Mouse (Mus musculus): ENCODE data around the gene Gbp2. TPM values are rescaled to one million over a fixed set of nuclear protein-coding genes. Genes with fewer than 3 reads are reported as not detected.

The Gbp2 gene
- polyA plus RNA-seq, 1 experiment from 2014 or later, result 0.19 TPM

GRCm38 (mm10) chr3:142650205-142650604 lies 29.8 kb downstream of the Gbp2 start:
- WGBS, result 38% methylated on average over 2 of the region's 2 CpGs
- Histone ChIP-seq H3K9me3 (ENCODE audit: control insufficient read depth, low read length) (no peaks in the 10 kb centered on the region), H3K27me3 (ENCODE audit: control insufficient read depth, insufficient read depth, low read length) (no peaks in the 10 kb centered on the region), H3K9ac (ENCODE audit: low read depth, low read length) (no peak overlapping the region), H3K27ac (ENCODE audit: low read depth, low read length) (no peak overlapping the region), H3K4me3 (ENCODE audit: low read depth, low read length) (no peak overlapping the region), H3K4me1 (replicated peaks; ENCODE audit: control insufficient read depth, insufficient read depth, low read length) (no peaks in the 10 kb centered on the region), H3K36me3 (ENCODE audit: control insufficient read depth, insufficient read depth, low read length) (no peaks in the 10 kb centered on the region), H3K4me2 (replicated peaks; ENCODE audit: low read depth, low read length) (no peak overlapping the region)
- ATAC-seq (ENCODE audit: low FRiP score) (no peak), DNase-seq (ENCODE audit: low spot score) (no peak)

DNA sequence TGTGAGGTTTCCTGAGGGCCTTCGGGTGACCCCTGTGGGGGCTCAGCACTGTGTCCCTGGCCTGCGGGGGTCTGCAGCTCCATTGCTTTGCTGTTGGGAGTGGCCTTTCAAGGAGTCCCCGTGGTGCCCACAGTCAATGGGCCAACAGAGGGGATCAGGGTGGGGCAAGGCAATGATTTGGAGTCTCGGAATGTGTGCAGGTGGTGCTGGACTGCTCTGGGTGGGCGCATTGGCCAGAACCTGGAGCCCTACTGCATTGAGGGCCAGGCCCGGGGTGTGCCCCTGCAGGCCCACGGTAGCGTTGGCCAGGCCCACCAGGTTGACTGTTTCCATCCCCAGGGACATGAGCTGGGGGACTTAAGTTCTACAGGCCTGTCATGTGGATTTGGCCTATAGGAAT lies 44.3 kb downstream of the Gbp2 start:
- Histone ChIP-seq H3K9ac (ENCODE audit: low read depth, low read length) (no peak overlapping the region), H3K4me1 (replicated peaks; ENCODE audit: control insufficient read depth, insufficient read depth, low read length) (no peaks in the 10 kb centered on the region), H3K27ac (ENCODE audit: low read depth, low read length) (no peak overlapping the region), H3K4me2 (replicated peaks; ENCODE audit: low read depth, low read length) (no peak overlapping the region), H3K27me3 (ENCODE audit: control insufficient read depth, insufficient read depth, low read length) (no peaks in the 10 kb centered on the region), H3K36me3 (ENCODE audit: control insufficient read depth, insufficient read depth, low read length) (no peaks in the 10 kb centered on the region), H3K9me3 (ENCODE audit: control insufficient read depth, low read length) (no peaks in the 10 kb centered on the region), H3K4me3 (ENCODE audit: low read depth, low read length) (no peak overlapping the region)
- ATAC-seq (ENCODE audit: low FRiP score) (no peak), DNase-seq (ENCODE audit: low spot score) (no peak)
- WGBS, result 97% methylated on average over 8 of the region's 8 CpGs

DNA sequence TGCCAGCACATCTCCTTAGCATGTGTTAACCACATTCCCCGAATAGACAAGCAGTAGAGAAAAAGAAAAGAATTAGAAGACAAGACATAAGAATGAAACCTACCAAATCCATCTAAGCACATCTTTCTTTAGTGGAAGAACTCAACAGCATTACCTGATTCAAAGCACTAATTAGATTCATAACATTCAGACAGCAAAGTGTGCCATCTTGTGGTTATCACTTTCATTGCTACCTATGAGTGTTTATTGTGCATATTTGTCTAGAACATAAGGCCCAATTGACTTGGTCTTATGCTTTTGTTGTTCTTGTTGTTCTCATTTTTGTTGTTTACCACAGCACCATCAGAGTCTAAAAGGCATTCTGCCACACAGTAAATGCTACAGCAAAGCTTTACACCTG lies 54.2 kb downstream of the Gbp2 start:
- no peak overlapping the region for H3K27ac ChIP-seq (ENCODE audit: low read depth, low read length)
- no peaks in the 10 kb centered on the region for H3K9me3 ChIP-seq (ENCODE audit: control insufficient read depth, low read length)
- no peaks in the 10 kb centered on the region for H3K36me3 ChIP-seq (ENCODE audit: control insufficient read depth, insufficient read depth, low read length)
- no peaks in the 10 kb centered on the region for H3K27me3 ChIP-seq (ENCODE audit: control insufficient read depth, insufficient read depth, low read length)
- ATAC-seq (ENCODE audit: low FRiP score), result no peak
- H3K4me1 ChIP-seq (replicated peaks; ENCODE audit: control insufficient read depth, insufficient read depth, low read length), result no peaks in the 10 kb centered on the region
- H3K4me2 ChIP-seq (replicated peaks; ENCODE audit: low read depth, low read length), result no peak overlapping the region
- no peak overlapping the region for H3K4me3 ChIP-seq (ENCODE audit: low read depth, low read length)
- DNase-seq (ENCODE audit: low spot score), result no peak
- WGBS, result 87% methylated on average over 1 of the region's 1 CpGs
- H3K9ac ChIP-seq (ENCODE audit: low read depth, low read length), result no peak overlapping the region

Other genes with a start within 250 kb of the Gbp2 start
- 20.4 and 21.8 TPM in 2 replicates for gene Pdlim5, start 224.9 kb upstream of the Gbp2 start, polyA plus RNA-seq (2014; fragmentation: Nextera tagmentation; extraction: Ambion mirVana)
- 0.19 TPM in 1 of 2 replicates, not detected in the other for gene Gbp5, start 126.6 kb upstream of the Gbp2 start, polyA plus RNA-seq (2014; fragmentation: Nextera tagmentation; extraction: Ambion mirVana)
- gene Gbp7, start 90.3 kb upstream of the Gbp2 start, polyA plus RNA-seq (2014; fragmentation: Nextera tagmentation; extraction: Ambion mirVana), result 1.5 and 2.3 TPM in 2 replicates
- gene Gbp3, start 60.6 kb upstream of the Gbp2 start, polyA plus RNA-seq (2014; fragmentation: Nextera tagmentation; extraction: Ambion mirVana), result 0.25 and 0.97 TPM in 2 replicates
- not detected in 2 replicates for gene Gbp2b, start 25.8 kb upstream of the Gbp2 start, polyA plus RNA-seq (2014; fragmentation: Nextera tagmentation; extraction: Ambion mirVana)
- 12.1 and 13.4 TPM in 2 replicates for gene Kyat3, start 80.4 kb downstream of the Gbp2 start, polyA plus RNA-seq (2014; fragmentation: Nextera tagmentation; extraction: Ambion mirVana)
- 107 and 108 TPM in 2 replicates for gene Gtf2b, start 144.4 kb downstream of the Gbp2 start, polyA plus RNA-seq (2014; fragmentation: Nextera tagmentation; extraction: Ambion mirVana)